9 mouse cellular contexts compared by ENCODE assay signal in genomic region chr19:42316998-42317397, GRCm38 (mm10).
DNase-seq lines count a peak whose midpoint lies in the region; ATAC-seq lines count a peak whose summit lies in the region.
"Had no signal": no experiment of that assay in that cellular context is flagged by ENCODE, and none has a peak within 500 bp of the region (broad histone marks: within the 10 kb centered on the region; RNA-seq: fewer than 3 reads in every experiment).

No protein-coding gene starts in this region.

- no peak overlapping the region for H3K4me3 ChIP-seq in forebrain, embryonic 12.5 days (replicated peaks)
- no peak overlapping the region for H3K4me3 ChIP-seq in neural tube, embryonic 15.5 days (replicated peaks)
- no peak overlapping the region for H3K4me3 ChIP-seq in liver, embryonic 11.5 days (ENCODE audit: low read depth, low read length)
- H3K4me3 ChIP-seq: liver, embryonic 15.5 days had no signal

- H3K4me2 ChIP-seq in forebrain, embryonic 12.5 days = no peak overlapping the region
- H3K4me2 ChIP-seq in neural tube, embryonic 15.5 days = peak overlapping the region; percentile 23; the same call in 1 of the 2 replicates
- H3K4me2 ChIP-seq in liver, embryonic 11.5 days = no peak overlapping the region
- H3K4me2 ChIP-seq: liver, embryonic 15.5 days had no signal

- DNase-seq in cerebellum, adult 9-11 months = peak; percentile 32
- DNase-seq in cerebellum, adult 8-10 months = no peak
- peak; percentile 71 for DNase-seq in layer of hippocampus, adult 9-11 months
- DNase-seq in ovary, postnatal 36 days (ENCODE audit: low spot score) = no peak
- no peak for DNase-seq in liver, embryonic 11.5 days (ENCODE audit: low spot score)

- no peaks in the 10 kb centered on the region for H3K36me3 ChIP-seq in forebrain, embryonic 12.5 days (replicated peaks)
- no peaks in the 10 kb centered on the region for H3K36me3 ChIP-seq in neural tube, embryonic 15.5 days
- H3K36me3 ChIP-seq in liver, embryonic 11.5 days (ENCODE audit: control insufficient read depth, insufficient read depth, low read length) = no peaks in the 10 kb centered on the region
- H3K36me3 ChIP-seq: liver, embryonic 15.5 days had no signal

- ATAC-seq in forebrain, embryonic 12.5 days (ENCODE audit: low FRiP score) = peak; percentile 42; the same call in 1 of the 2 replicates
- ATAC-seq in neural tube, embryonic 15.5 days (ENCODE audit: low FRiP score) = peak; percentile 72
- no peak for ATAC-seq in erythroblast, adult 5-6 weeks (replicated peaks; ENCODE audit: low FRiP score, poor library complexity, severe bottlenecking)
- no peak for ATAC-seq in liver, embryonic 11.5 days (replicated peaks; ENCODE audit: low FRiP score)

- peaks cover 26% of the 10 kb centered on the region; the same call in 1 of the 2 replicates for H3K27me3 ChIP-seq in forebrain, embryonic 12.5 days
- H3K27me3 ChIP-seq in neural tube, embryonic 15.5 days (replicated peaks) = no peaks in the 10 kb centered on the region
- peaks cover 15% of the 10 kb centered on the region; the same call in 1 of the 2 replicates for H3K27me3 ChIP-seq in liver, embryonic 11.5 days (replicated peaks; ENCODE audit: control insufficient read depth, insufficient read depth, low read length)

- no peak overlapping the region for H3K9ac ChIP-seq in forebrain, embryonic 12.5 days
- H3K9ac ChIP-seq in neural tube, embryonic 15.5 days (replicated peaks) = no peak overlapping the region
- no peak overlapping the region for H3K9ac ChIP-seq in liver, embryonic 11.5 days (ENCODE audit: low read depth, low read length)
- H3K9ac ChIP-seq: liver, embryonic 15.5 days had no signal

- WGBS in forebrain, embryonic 12.5 days = 58% methylated on average over 8 of the region's 8 CpGs
- WGBS in neural tube, embryonic 15.5 days = 33% methylated on average over 8 of the region's 8 CpGs
- 65% methylated on average over 8 of the region's 8 CpGs for WGBS in liver, embryonic 11.5 days

- peak overlapping the region; percentile 50; the same call in 1 of the 2 replicates for H3K27ac ChIP-seq in forebrain, embryonic 12.5 days
- peak overlapping the region; percentile 76 for H3K27ac ChIP-seq in neural tube, embryonic 15.5 days (replicated peaks)
- no peak overlapping the region for H3K27ac ChIP-seq in liver, embryonic 11.5 days (ENCODE audit: low read depth, low read length)
- H3K27ac ChIP-seq: liver, embryonic 15.5 days had no signal

- H3K4me1 ChIP-seq in forebrain, embryonic 12.5 days = peaks cover 42% of the 10 kb centered on the region
- peaks cover 61% of the 10 kb centered on the region for H3K4me1 ChIP-seq in neural tube, embryonic 15.5 days
- no peaks in the 10 kb centered on the region for H3K4me1 ChIP-seq in liver, embryonic 11.5 days (replicated peaks; ENCODE audit: control insufficient read depth, insufficient read depth, low read length)
- H3K4me1 ChIP-seq: liver, embryonic 15.5 days had no signal

- H3K9me3 ChIP-seq in forebrain, embryonic 12.5 days = no peaks in the 10 kb centered on the region
- H3K9me3 ChIP-seq in neural tube, embryonic 15.5 days (replicated peaks) = no peaks in the 10 kb centered on the region
- H3K9me3 ChIP-seq in liver, embryonic 11.5 days (ENCODE audit: control insufficient read depth, low read length) = no peaks in the 10 kb centered on the region
- H3K9me3 ChIP-seq: liver, embryonic 15.5 days had no signal

Comparison
In these comparisons a context has a peak if more than half of its experiments do, and no peak if none do; other contexts are left out.
1. DNase-seq: peak in cerebellum, adult 9-11 months (single experiment) and layer of hippocampus, adult 9-11 months (single experiment); none in cerebellum, adult 8-10 months (single experiment), ovary, postnatal 36 days (single experiment) and liver, embryonic 11.5 days (single experiment).
2. ATAC-seq: peak in forebrain, embryonic 12.5 days (single experiment) and neural tube, embryonic 15.5 days (single experiment); none in erythroblast, adult 5-6 weeks (single experiment) and liver, embryonic 11.5 days (single experiment).